Mouse (Mus musculus) 416B (cell line): ENCODE data around the gene Mafk.

Experiments used
- DNase-seq: peaks from one replicate; pipeline ENCODE4 v3.0.0; 2011; ENCODE audit warnings: low read depth

Mafk gene

GRCm38 (mm10) chr5:139818801-139819200, 27.5 kb downstream of the Mafk start:
- peak; percentile 68 for DNase-seq

GRCm38 (mm10) chr5:139819538-139820181, 28.3 kb downstream of the Mafk start, which contains the start of gene Tmem184a:
Gene Tmem184a, minus strand, starts transcription at chr5:139819917.
- no peak for DNase-seq

DNA sequence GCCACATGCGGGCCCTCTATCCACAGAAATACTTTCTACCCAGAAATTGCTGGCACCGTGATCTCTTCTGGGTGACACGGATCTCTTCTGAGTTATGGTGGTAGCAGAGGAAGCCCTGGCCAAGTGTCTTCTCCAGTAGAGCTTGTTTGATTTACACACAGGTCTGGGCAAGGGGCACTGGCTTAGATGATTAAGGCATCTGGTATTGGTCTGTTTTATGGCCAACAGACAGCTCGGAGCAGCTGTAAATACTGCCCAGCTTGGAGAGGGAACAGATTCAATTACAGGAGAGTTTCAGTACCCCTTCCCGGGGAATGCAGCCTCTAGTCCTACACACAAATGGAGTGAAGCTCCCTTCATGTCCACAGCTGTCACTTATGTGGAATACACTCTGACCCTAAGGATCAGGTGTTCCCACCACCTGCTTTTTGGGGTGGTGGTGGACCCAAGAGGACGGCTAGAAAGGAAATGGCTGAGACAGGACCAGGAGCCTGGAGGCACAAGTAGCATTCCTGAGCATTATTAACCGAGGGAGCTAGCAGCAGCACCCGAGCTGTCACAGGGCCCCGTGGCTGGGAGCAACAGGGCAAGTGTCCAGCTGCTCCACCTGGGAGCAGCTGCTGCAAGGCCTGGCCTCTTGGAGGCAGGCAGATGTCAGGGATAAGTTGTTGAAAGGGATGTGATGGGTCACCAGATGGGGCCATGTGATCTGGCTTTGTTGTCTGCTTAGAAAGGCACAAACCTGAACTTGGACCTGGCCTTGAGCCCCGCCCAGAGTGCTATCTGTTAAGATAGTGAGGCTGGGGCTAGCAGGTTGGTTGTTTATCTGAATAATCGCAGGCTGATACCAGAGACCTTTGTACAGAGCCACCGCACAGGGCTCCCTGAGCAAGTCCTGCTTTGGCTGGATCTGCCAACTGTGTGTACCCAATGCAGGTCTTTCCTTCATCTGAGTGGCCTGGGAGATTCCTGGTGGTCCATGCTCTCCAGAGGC, 30.4 kb downstream of the Mafk start:
- no peak for DNase-seq

DNA sequence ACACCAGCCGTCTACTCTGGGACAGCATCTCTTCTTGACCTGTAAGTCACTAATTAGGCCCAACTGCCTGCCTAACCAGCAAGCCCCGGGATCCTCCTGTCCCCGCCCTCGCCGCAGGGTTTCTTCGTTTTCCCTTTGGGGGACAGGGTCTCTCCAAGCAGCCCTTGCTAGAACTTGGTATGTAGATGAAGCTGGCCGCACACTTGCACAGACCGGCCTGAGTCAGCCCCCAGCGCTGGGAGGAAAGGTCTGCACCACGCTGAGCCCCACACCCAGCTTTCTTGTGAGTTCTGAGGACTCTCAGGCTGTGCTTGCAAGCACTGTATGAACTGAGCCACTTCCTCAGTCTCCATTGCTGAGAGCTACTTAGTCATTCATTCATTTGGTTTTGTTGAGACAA, 33.2 kb downstream of the Mafk start:
- no peak for DNase-seq

DNA sequence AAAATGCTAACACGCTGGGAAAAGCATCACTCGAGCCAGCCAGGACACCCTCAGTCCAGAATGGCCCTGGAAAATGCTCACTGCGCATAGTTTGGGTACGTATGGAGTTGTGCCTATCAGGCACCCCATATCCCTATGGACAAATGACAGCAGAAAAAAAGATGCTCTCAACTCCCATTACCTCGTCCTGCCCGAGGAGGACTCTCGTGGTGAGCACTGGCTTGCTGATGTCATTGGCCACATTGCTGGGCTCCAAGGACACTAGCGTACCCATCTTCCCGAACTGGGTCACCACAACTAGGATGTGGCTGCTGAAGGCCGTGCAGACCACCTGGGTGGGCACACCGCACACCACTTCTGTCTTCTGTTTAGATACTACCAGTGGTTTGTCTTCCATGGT, 34.6 kb downstream of the Mafk start:
- no peak for DNase-seq

- peak; percentile 91 for DNase-seq
These were observed 35.2 kb downstream of the Mafk start, which contains the start of the genes Gm26938 and Psmg3 for GRCm38 (mm10) chr5:139826357-139827055. Gene Gm26938, minus strand, starts transcription at chr5:139826407. Gene Psmg3, minus strand, starts transcription at chr5:139826885.

- DNase-seq: peak; percentile 48
These were observed 36.3 kb downstream of the Mafk start for GRCm38 (mm10) chr5:139827593-139827992.

- no peak for DNase-seq
These were observed 38.1 kb downstream of the Mafk start for GRCm38 (mm10) chr5:139829384-139829783.

GRCm38 (mm10) chr5:139830734-139831133, 39.4 kb downstream of the Mafk start:
- DNase-seq: peak; percentile 91

DNA sequence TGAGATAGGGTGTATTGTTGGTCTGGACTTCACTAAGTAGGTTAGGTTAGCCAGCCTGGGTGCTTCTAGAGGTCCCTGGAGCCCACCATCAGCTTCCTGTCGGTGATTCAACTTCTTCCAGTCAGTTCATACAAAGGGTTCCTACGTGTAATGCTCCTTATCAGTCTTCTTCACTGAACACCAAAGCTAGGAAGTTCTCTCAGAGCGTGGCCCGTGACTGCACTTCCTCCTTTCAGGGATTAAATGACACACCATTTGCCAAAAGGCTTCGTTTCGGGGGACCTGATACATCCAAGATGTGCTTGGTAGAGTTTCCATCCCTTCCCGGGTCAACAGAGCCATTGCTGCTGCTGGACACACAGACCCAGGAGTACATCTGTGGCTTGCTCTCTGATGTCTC, 40.8 kb downstream of the Mafk start:
- DNase-seq: peak; percentile 64

- DNase-seq: no peak
These were observed 44.4 kb downstream of the Mafk start for GRCm38 (mm10) chr5:139835706-139836105.

DNA sequence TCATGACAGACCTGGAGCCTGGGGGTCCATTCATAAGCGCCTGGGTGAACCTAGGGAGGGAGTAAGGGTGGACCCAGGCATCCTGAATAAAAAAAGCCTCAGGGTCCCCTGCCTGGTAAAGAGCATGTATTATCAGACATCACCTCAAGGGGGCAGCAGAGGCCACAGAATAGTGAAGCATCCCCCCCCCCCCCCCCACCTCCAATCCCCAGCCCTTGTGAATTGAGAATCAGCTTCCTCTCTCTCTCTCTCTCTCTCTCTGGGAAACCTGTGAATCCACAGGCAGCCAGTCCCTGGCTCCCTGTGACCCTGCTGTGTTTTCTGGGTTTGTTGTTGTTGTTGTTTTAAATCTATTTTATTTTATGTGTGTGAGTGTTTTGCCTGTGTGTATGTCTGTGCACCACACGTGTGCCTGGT, 47.2 kb downstream of the Mafk start:
- DNase-seq: peak; percentile 67

DNA sequence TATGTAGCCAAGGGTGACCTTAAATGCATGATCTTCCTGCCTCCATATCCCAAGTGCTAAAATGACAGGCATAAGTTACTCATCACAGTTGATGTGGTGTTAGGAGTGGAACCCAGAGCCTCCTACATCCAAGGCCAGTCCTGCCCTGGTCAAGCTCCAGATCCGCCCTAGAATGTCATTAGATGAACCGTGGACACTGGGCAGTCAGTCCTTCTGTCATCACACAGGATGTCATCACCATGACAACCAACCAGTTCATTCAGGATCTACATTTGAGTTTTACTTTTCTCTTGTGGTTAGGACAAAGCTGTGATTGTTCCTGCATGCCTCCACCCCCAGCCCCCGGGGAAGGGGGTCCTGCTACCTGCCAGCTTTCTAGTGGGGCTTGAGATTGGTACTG, 47.8 kb downstream of the Mafk start:
- DNase-seq: no peak

- no peak for DNase-seq
These were observed 58.5 kb downstream of the Mafk start for GRCm38 (mm10) chr5:139849626-139850320.
